Mouse (Mus musculus) testis, adult 2 months (tissue): ENCODE results near the gene Rpl36a-ps1.

Experiments
- CTCF ChIP-seq: fragments of 200-500 bp; IDR thresholded peaks from 2 replicates; pipeline ENCODE4 v1.5.1; 2012; ENCODE audit warnings: low read depth, mild to moderate bottlenecking, inconsistent platforms, low read length, moderate library complexity; ENCODE audit not compliant: control insufficient read depth, insufficient read depth, insufficient replicate concordance
- POLR2A ChIP-seq: fragments of 200-500 bp; IDR thresholded peaks from 2 replicates; pipeline ENCODE4 v1.6.1; 2012; ENCODE audit warnings: low read depth, mild to moderate bottlenecking, inconsistent platforms, low read length, moderate library complexity; ENCODE audit not compliant: control insufficient read depth

GRCm38 (mm10) chr14:99037703-99038102, 43.6 kb upstream of the Rpl36a-ps1 start:
- no peak for TF ChIP-seq CTCF
- TF ChIP-seq POLR2A: no peak
